Mouse (Mus musculus) left cerebral cortex, postnatal 14 days (tissue): Measurements from ENCODE around the gene Garem2. TPM values are rescaled to one million over a fixed set of nuclear protein-coding genes. Genes with fewer than 3 reads are reported as not detected.

Source experiments
- DNase-seq, 2 experiments: peaks; one replicate each; pipeline ENCODE4 v3.0.0; 2021 to 2022; ENCODE audit warnings: low spot score in 2 of 2, mixed read lengths in 1 of 2
- intact Hi-C: fragments of 180-260 bp; cut with DNase I; formaldehyde crosslinking; loops from one replicate; pipeline ENCODE4 v1.15.1; 2025
- total RNA-seq, 2 experiments: library from RNA; stranded (reverse); gene quantifications; 2 replicates each; pipeline ENCODE4 v1.2.3; 2021

The Garem2 gene
- total RNA-seq, 2 experiments from 2014 or later = 11.4 to 12.6 TPM

- intact Hi-C loops = loop anchor here (10.0 kb wide), 1 partner anchor 286 kb away; no protein-coding TSS in a partner anchor
- no peak for DNase-seq
Observed at GRCm38 (mm10) chr5:30110371-30111060, 5.6 kb downstream of the Garem2 start.

GRCm38 (mm10) chr5:30111126-30111525 is 6.2 kb downstream of the Garem2 start:
- peak; percentile 47 to 79 for DNase-seq
- intact Hi-C loops = loop anchor here (10.0 kb wide), 1 partner anchor 286 kb away; no protein-coding TSS in a partner anchor

GRCm38 (mm10) chr5:30111771-30112170 is 6.8 kb downstream of the Garem2 start:
- no peak for DNase-seq
- intact Hi-C loops = loop anchor here (10.0 kb wide), 1 partner anchor 287 kb away; no protein-coding TSS in a partner anchor

GRCm38 (mm10) chr5:30112533-30113068 is 7.6 kb downstream of the Garem2 start:
- DNase-seq = no peak
- intact Hi-C loops = loop anchor here (10.0 kb wide), 1 partner anchor 288 kb away; no protein-coding TSS in a partner anchor

- intact Hi-C loops = loop anchor here (10.0 kb wide), 1 partner anchor 289 kb away; no protein-coding TSS in a partner anchor
- DNase-seq = peak; percentile 75 to 78
Observed at GRCm38 (mm10) chr5:30113881-30114760, 9.2 kb downstream of the Garem2 start.

GRCm38 (mm10) chr5:30114761-30115140 is 9.8 kb downstream of the Garem2 start:
- intact Hi-C loops = loop anchor here (10.0 kb wide), 1 partner anchor 290 kb away; no protein-coding TSS in a partner anchor

GRCm38 (mm10) chr5:30115718-30116117 is 10.8 kb downstream of the Garem2 start:
- intact Hi-C loops = loop anchor here (10.0 kb wide), 1 partner anchor 291 kb away; no protein-coding TSS in a partner anchor

More at GRCm38 (mm10) chr5:30114761-30115140, 9.8 kb downstream of the Garem2 start:
- DNase-seq = no peak

GRCm38 (mm10) chr5:30118018-30118417 is 13.1 kb downstream of the Garem2 start:
- DNase-seq = no peak
- intact Hi-C loops = loop anchor here (10.0 kb wide), 1 partner anchor 293 kb away; no protein-coding TSS in a partner anchor

More at GRCm38 (mm10) chr5:30115718-30116117, 10.8 kb downstream of the Garem2 start:
- no peak for DNase-seq

GRCm38 (mm10) chr5:30119163-30119562 is 14.2 kb downstream of the Garem2 start:
- intact Hi-C loops = loop anchor here (10.0 kb wide), 1 partner anchor 294 kb away; no protein-coding TSS in a partner anchor
- no peak for DNase-seq

- intact Hi-C loops = no loop called here
- no peak for DNase-seq
Observed at GRCm38 (mm10) chr5:30120106-30120505, 15.1 kb downstream of the Garem2 start.

- intact Hi-C loops = no loop called here
- DNase-seq = no peak
Observed at GRCm38 (mm10) chr5:30122481-30122880, 17.5 kb downstream of the Garem2 start.

- intact Hi-C loops = no loop called here
- DNase-seq = peak in 1 of 2 experiments; percentile 45
Observed at GRCm38 (mm10) chr5:30125587-30125986, 20.6 kb downstream of the Garem2 start.

- no peak for DNase-seq
- intact Hi-C loops = no loop called here
Observed at GRCm38 (mm10) chr5:30126756-30127155, 21.8 kb downstream of the Garem2 start.

GRCm38 (mm10) chr5:30127921-30128597 is 23.1 kb downstream of the Garem2 start:
- DNase-seq = no peak
- intact Hi-C loops = no loop called here

GRCm38 (mm10) chr5:30128680-30129079 is 23.7 kb downstream of the Garem2 start:
- intact Hi-C loops = no loop called here
- no peak for DNase-seq

- intact Hi-C loops = no loop called here
- no peak for DNase-seq
Observed at GRCm38 (mm10) chr5:30131246-30131645, 26.3 kb downstream of the Garem2 start.

- intact Hi-C loops = no loop called here
- DNase-seq = no peak
Observed at GRCm38 (mm10) chr5:30132173-30132572, 27.2 kb downstream of the Garem2 start.

GRCm38 (mm10) chr5:30135711-30136231 is 30.8 kb downstream of the Garem2 start:
- intact Hi-C loops = no loop called here
- DNase-seq = no peak

GRCm38 (mm10) chr5:30137271-30137670 is 32.3 kb downstream of the Garem2 start:
- intact Hi-C loops = no loop called here
- no peak for DNase-seq
